Mouse (Mus musculus) limb, embryonic 14.5 days (tissue): ENCODE data around the gene Zfp663. TPM values are rescaled to one million over a fixed set of nuclear protein-coding genes. Genes with fewer than 3 reads are reported as not detected.

Experiments
- ATAC-seq: fragments of 200-750 bp; cut with Nextera tagmentation; 2 replicates; pipeline ENCODE4 v1.8.0; 2017; ENCODE audit warnings: low read depth, moderate number of reproducible peaks, moderate TSS enrichment; ENCODE audit not compliant: low FRiP score
- DNase-seq: peaks from one replicate; pipeline ENCODE4 v3.0.0-alpha.2; 2015; ENCODE audit warnings: low spot score
- H3K27ac ChIP-seq: fragments of 300-500 bp; sonication (generic); replicated peaks from 2 replicates; pipeline ENCODE4 v1.5.1; 2014; ENCODE audit warnings: low read depth, mild to moderate bottlenecking, low read length, moderate library complexity, mixed read lengths
- H3K27me3 ChIP-seq: fragments of 300-500 bp; sonication (generic); 2 replicates; pipeline ENCODE4 v1.6.1; 2014; ENCODE audit warnings: low read length, mixed read lengths; ENCODE audit not compliant: control insufficient read depth, insufficient read depth
- H3K36me3 ChIP-seq: fragments of 300-500 bp; sonication (generic); 2 replicates; pipeline ENCODE4 v1.6.1; 2014; ENCODE audit warnings: mild to moderate bottlenecking, low read length, moderate library complexity, mixed read lengths; ENCODE audit not compliant: control insufficient read depth, insufficient read depth
- H3K4me1 ChIP-seq: fragments of 300-500 bp; sonication (generic); 2 replicates; pipeline ENCODE4 v1.6.1; 2014; ENCODE audit warnings: antibody characterized with exemption, low read length, mixed read lengths; ENCODE audit not compliant: control insufficient read depth, insufficient read depth
- H3K4me2 ChIP-seq: fragments of 300-500 bp; sonication (generic); replicated peaks from 2 replicates; pipeline ENCODE4 v1.6.1; 2014; ENCODE audit warnings: low read depth, mild to moderate bottlenecking, low read length, moderate library complexity; ENCODE audit not compliant: severe bottlenecking
- H3K4me3 ChIP-seq: fragments of 300-500 bp; sonication (generic); replicated peaks from 2 replicates; pipeline ENCODE4 v1.5.1; 2014; ENCODE audit warnings: low read length
- H3K9ac ChIP-seq: fragments of 300-500 bp; sonication (generic); 2 replicates; pipeline ENCODE4 v1.6.1; 2014; ENCODE audit warnings: mild to moderate bottlenecking, low read depth, low read length, moderate library complexity; ENCODE audit not compliant: severe bottlenecking
- H3K9me3 ChIP-seq: fragments of 300-500 bp; sonication (generic); 2 replicates; pipeline ENCODE4 v1.6.1; 2016; ENCODE audit warnings: low read length; ENCODE audit not compliant: control insufficient read depth
- POLR2A ChIP-seq: fragments of 200-500 bp; IDR thresholded peaks from 2 replicates; pipeline ENCODE4 v1.8.0; 2012; ENCODE audit warnings: inconsistent platforms, mild to moderate bottlenecking, moderate library complexity, borderline replicate concordance; ENCODE audit not compliant: insufficient read depth, insufficient read length; ENCODE audit errors: extremely low read depth
- WGBS: fragments of 180-500 bp; shearing (Covaris S2); extraction: QIAGEN DNeasy Blood & Tissue Kit; methylation state at CpG from one replicate; pipeline ENCODE4 v1.1.7; 2014; 5-methylcytosine and 5-hydroxymethylcytosine counted together
- polyA plus RNA-seq, 2 experiments: library from polyadenylated mRNA; depleted of rRNA in 1 of 2; stranded (reverse) in 1 of 2; unstranded in 1 of 2; fragments of >200 nt; fragmentation: Nextera tagmentation in 1 of 2; extraction: Ambion mirVana in 1 of 2; gene quantifications; 2 replicates each; pipeline versions ENCODE4 v1.2.1 to v1.2.3; 2012 to 2014

Gene Zfp663
- polyA plus RNA-seq, 2 experiments: 0.44 to 0.49 TPM

GRCm38 (mm10) chr2:165305438-165305837 is 63.1 kb downstream of the Zfp663 start:
- H3K4me3 ChIP-seq: no peak overlapping the region
- H3K27ac ChIP-seq: no peak overlapping the region
- DNase-seq: no peak
- H3K27me3 ChIP-seq: no peaks in the 10 kb centered on the region
- no peak overlapping the region for H3K4me2 ChIP-seq
- H3K9ac ChIP-seq: no peak overlapping the region
- H3K4me1 ChIP-seq: no peaks in the 10 kb centered on the region
- no peak for TF ChIP-seq POLR2A
- WGBS: 93% methylated on average over 8 of the region's 8 CpGs
- no peaks in the 10 kb centered on the region for H3K9me3 ChIP-seq
- peaks cover 91% of the 10 kb centered on the region for H3K36me3 ChIP-seq
- ATAC-seq: no peak

GRCm38 (mm10) chr2:165304819-165305218 is 63.7 kb downstream of the Zfp663 start:
- ATAC-seq: no peak
- Histone ChIP-seq H3K4me1 (no peaks in the 10 kb centered on the region), H3K27me3 (no peaks in the 10 kb centered on the region), H3K27ac (no peak overlapping the region), H3K4me3 (no peak overlapping the region), H3K9me3 (no peaks in the 10 kb centered on the region), H3K4me2 (no peak overlapping the region), H3K36me3 (peaks cover 91% of the 10 kb centered on the region), H3K9ac (no peak overlapping the region)
- WGBS: 88% methylated on average over 19 of the region's 19 CpGs
- no peak for DNase-seq
- no peak for TF ChIP-seq POLR2A

GRCm38 (mm10) chr2:165303354-165304012 is 65.0 kb downstream of the Zfp663 start:
- no peak for TF ChIP-seq POLR2A
- Histone ChIP-seq H3K4me3 (no peak overlapping the region), H3K9me3 (no peaks in the 10 kb centered on the region), H3K36me3 (peaks cover 89% of the 10 kb centered on the region), H3K4me1 (no peaks in the 10 kb centered on the region), H3K27me3 (no peaks in the 10 kb centered on the region), H3K9ac (no peak overlapping the region), H3K4me2 (no peak overlapping the region), H3K27ac (no peak overlapping the region)
- DNase-seq: no peak
- no peak for ATAC-seq
- 90% methylated on average over 6 of the region's 6 CpGs for WGBS

GRCm38 (mm10) chr2:165301409-165301808 is 67.1 kb downstream of the Zfp663 start:
- H3K9me3 ChIP-seq: no peaks in the 10 kb centered on the region
- no peak for ATAC-seq
- H3K27me3 ChIP-seq: no peaks in the 10 kb centered on the region
- no peak overlapping the region for H3K9ac ChIP-seq
- TF ChIP-seq POLR2A: no peak
- H3K4me3 ChIP-seq: no peak overlapping the region
- no peak overlapping the region for H3K27ac ChIP-seq
- H3K4me1 ChIP-seq: no peaks in the 10 kb centered on the region
- H3K36me3 ChIP-seq: peaks cover 89% of the 10 kb centered on the region
- no peak overlapping the region for H3K4me2 ChIP-seq
- no peak for DNase-seq
- WGBS: 60% methylated on average over 3 of the region's 3 CpGs

Other genes with a start within 250 kb of the Zfp663 start
- 0.30 and 0.42 TPM in 2 replicates for gene Cdh22, start 133.9 kb downstream of the Zfp663 start, polyA plus RNA-seq (2012; rRNA removed)
- gene Cdh22, start 133.9 kb downstream of the Zfp663 start, polyA plus RNA-seq (2014; fragmentation: Nextera tagmentation; extraction: Ambion mirVana): 0.29 and 0.40 TPM in 2 replicates
- gene Slc35c2, start 80.9 kb downstream of the Zfp663 start, polyA plus RNA-seq (2012; rRNA removed): 54.2 and 74.3 TPM in 2 replicates
- gene Slc35c2, start 80.9 kb downstream of the Zfp663 start, polyA plus RNA-seq (2014; fragmentation: Nextera tagmentation; extraction: Ambion mirVana): 51.1 and 51.2 TPM in 2 replicates
- 77.7 and 97.3 TPM in 2 replicates for gene Elmo2, start 42.2 kb downstream of the Zfp663 start, polyA plus RNA-seq (2012; rRNA removed)
- gene Elmo2, start 42.2 kb downstream of the Zfp663 start, polyA plus RNA-seq (2014; fragmentation: Nextera tagmentation; extraction: Ambion mirVana): 83.0 and 87.4 TPM in 2 replicates
- 9.8 and 10.1 TPM in 2 replicates for gene Zfp334, start 19.5 kb upstream of the Zfp663 start, polyA plus RNA-seq (2012; rRNA removed)
- 8.6 and 10.8 TPM in 2 replicates for gene Zfp334, start 19.5 kb upstream of the Zfp663 start, polyA plus RNA-seq (2014; fragmentation: Nextera tagmentation; extraction: Ambion mirVana)
- gene Ocstamp, start 31.7 kb upstream of the Zfp663 start, polyA plus RNA-seq (2012; rRNA removed): 0.18 and 0.23 TPM in 2 replicates
- 0.10 and 0.28 TPM in 2 replicates for gene Ocstamp, start 31.7 kb upstream of the Zfp663 start, polyA plus RNA-seq (2014; fragmentation: Nextera tagmentation; extraction: Ambion mirVana)
- gene Slc13a3, start 104.5 kb upstream of the Zfp663 start, polyA plus RNA-seq (2012; rRNA removed): 0.23 and 0.31 TPM in 2 replicates
- gene Slc13a3, start 104.5 kb upstream of the Zfp663 start, polyA plus RNA-seq (2014; fragmentation: Nextera tagmentation; extraction: Ambion mirVana): 0.26 and 0.47 TPM in 2 replicates
- gene Trp53rka, start 124.6 kb upstream of the Zfp663 start, polyA plus RNA-seq (2012; rRNA removed): 36.3 and 37.9 TPM in 2 replicates
- gene Trp53rka, start 124.6 kb upstream of the Zfp663 start, polyA plus RNA-seq (2014; fragmentation: Nextera tagmentation; extraction: Ambion mirVana): 39.4 and 44.4 TPM in 2 replicates
- 12.3 and 16.8 TPM in 2 replicates for gene Slc2a10, start 135.1 kb upstream of the Zfp663 start, polyA plus RNA-seq (2012; rRNA removed)
- 8.5 and 11.0 TPM in 2 replicates for gene Slc2a10, start 135.1 kb upstream of the Zfp663 start, polyA plus RNA-seq (2014; fragmentation: Nextera tagmentation; extraction: Ambion mirVana)
- 32.6 and 48.5 TPM in 2 replicates for gene Eya2, start 226.3 kb upstream of the Zfp663 start, polyA plus RNA-seq (2012; rRNA removed)
- gene Eya2, start 226.3 kb upstream of the Zfp663 start, polyA plus RNA-seq (2014; fragmentation: Nextera tagmentation; extraction: Ambion mirVana): 18.8 and 22.4 TPM in 2 replicates